Mouse (Mus musculus) neural tube, embryonic 14.5 days (tissue): ENCODE data around the gene Nanog. TPM values are rescaled to one million over a fixed set of nuclear protein-coding genes. Genes with fewer than 3 reads are reported as not detected.
"Not testable (repeated sequence)": the region's sequence is repeated elsewhere in the genome, so short reads cannot be mapped to it uniquely, and the experiment has no call there.

Source experiments
- ATAC-seq: fragments of 200-750 bp; cut with Nextera tagmentation; 2 replicates; pipeline ENCODE4 v1.8.0; 2017; ENCODE audit warnings: low read depth, mild to moderate bottlenecking, moderate TSS enrichment, moderate library complexity
- H3K27ac ChIP-seq: fragments of 300-500 bp; sonication (generic); 2 replicates; pipeline ENCODE4 v1.5.1; 2014; ENCODE audit warnings: low read depth, mild to moderate bottlenecking, control low read depth, low read length, moderate library complexity, mixed read lengths
- H3K27me3 ChIP-seq: fragments of 300-500 bp; sonication (generic); 2 replicates; pipeline ENCODE4 v1.6.1; 2014; ENCODE audit warnings: low read length; ENCODE audit not compliant: control insufficient read depth, insufficient read depth
- H3K36me3 ChIP-seq: fragments of 300-500 bp; sonication (generic); 2 replicates; pipeline ENCODE4 v1.6.1; 2014; ENCODE audit warnings: low read length, mixed read lengths; ENCODE audit not compliant: control insufficient read depth, insufficient read depth
- H3K4me1 ChIP-seq: fragments of 300-500 bp; sonication (generic); 2 replicates; pipeline ENCODE4 v1.6.1; 2014; ENCODE audit warnings: low read length; ENCODE audit not compliant: control insufficient read depth, insufficient read depth
- H3K4me2 ChIP-seq: fragments of 300-500 bp; sonication (generic); 2 replicates; pipeline ENCODE4 v1.6.1; 2014; ENCODE audit warnings: mild to moderate bottlenecking, low read depth, low read length, control low read depth
- H3K4me3 ChIP-seq: fragments of 300-500 bp; sonication (generic); 2 replicates; pipeline ENCODE4 v1.5.1; 2014; ENCODE audit warnings: low read depth, low read length, control low read depth, mixed read lengths
- H3K9ac ChIP-seq: fragments of 300-500 bp; sonication (generic); replicated peaks from 2 replicates; pipeline ENCODE4 v1.6.1; 2014; ENCODE audit warnings: low read depth, mild to moderate bottlenecking, control low read depth, low read length, mixed read lengths
- H3K9me3 ChIP-seq: fragments of 300-500 bp; sonication (generic); 2 replicates; pipeline ENCODE4 v1.6.1; 2016; ENCODE audit warnings: low read length; ENCODE audit not compliant: control insufficient read depth
- WGBS: fragments of 180-500 bp; shearing (Covaris S2); extraction: QIAGEN DNeasy Blood & Tissue Kit; methylation state at CpG from one replicate; pipeline ENCODE4 v1.1.7; 2014; 5-methylcytosine and 5-hydroxymethylcytosine counted together
- polyA plus RNA-seq: library from polyadenylated mRNA; unstranded; fragments of >200 nt; fragmentation: Nextera tagmentation; extraction: Ambion mirVana; gene quantifications from 2 replicates; pipeline ENCODE4 v1.2.1, GENCODE M21; 2014

The Nanog gene
- polyA plus RNA-seq, 1 experiment from 2014 or later = 0.29 TPM

- H3K36me3 ChIP-seq, H3K27ac ChIP-seq, ATAC-seq: not testable (repeated sequence)
These were observed 5.8 kb downstream of the Nanog start for GRCm38 (mm10) chr6:122713116-122713515.

GRCm38 (mm10) chr6:122714707-122715365 lies 7.5 kb downstream of the Nanog start:
- Histone ChIP-seq H3K4me3 (no peak overlapping the region), H3K27ac (no peak overlapping the region), H3K9ac (no peak overlapping the region), H3K4me1 (0 out of 2 replicates have a peak, but pooled peaks cover 4% of the 10 kb centered on the region), H3K36me3 (no peaks in the 10 kb centered on the region), H3K27me3 (no peaks in the 10 kb centered on the region), H3K4me2 (no peak overlapping the region), H3K9me3 (no peaks in the 10 kb centered on the region)
- no peak for ATAC-seq
- 63% methylated on average over 7 of the region's 7 CpGs for WGBS

More at GRCm38 (mm10) chr6:122713116-122713515, 5.8 kb downstream of the Nanog start:
- H3K4me3 ChIP-seq, H3K4me2 ChIP-seq, H3K9ac ChIP-seq, H3K9me3 ChIP-seq, H3K4me1 ChIP-seq, H3K27me3 ChIP-seq: not testable (repeated sequence)
- WGBS = 92% methylated on average over 7 of the region's 7 CpGs

- Histone ChIP-seq H3K9me3 (no peaks in the 10 kb centered on the region), H3K36me3 (no peaks in the 10 kb centered on the region), H3K9ac (no peak overlapping the region), H3K27ac (no peak overlapping the region), H3K27me3 (no peaks in the 10 kb centered on the region), H3K4me3 (no peak overlapping the region), H3K4me2 (no peak overlapping the region), H3K4me1 (0 out of 2 replicates have a peak, but pooled peaks cover 4% of the 10 kb centered on the region)
- ATAC-seq = no peak
- 1% methylated on average over 4 of the region's 4 CpGs for WGBS
These were observed 8.6 kb downstream of the Nanog start for GRCm38 (mm10) chr6:122715886-122716285.

DNA sequence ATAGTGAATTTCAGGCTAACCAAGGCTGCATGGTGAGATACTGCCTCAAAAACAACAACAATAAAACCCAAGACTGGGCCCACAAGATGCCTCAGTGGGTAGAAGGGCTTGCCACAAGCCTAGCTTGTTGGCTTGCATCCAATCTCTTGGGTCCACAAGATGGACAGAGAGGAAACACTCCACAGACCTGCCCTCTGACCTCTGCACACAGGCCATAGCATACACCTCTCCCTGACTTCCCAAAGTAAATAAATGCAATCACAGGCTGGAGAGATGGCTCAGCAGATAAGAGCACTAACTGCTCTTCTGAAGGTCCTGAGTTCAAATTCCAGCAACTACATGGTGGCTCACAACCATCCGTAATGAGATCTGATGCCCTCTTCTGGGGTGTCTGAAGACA lies 10.9 kb downstream of the Nanog start:
- not testable (repeated sequence) for ATAC-seq, H3K4me3 ChIP-seq, H3K9ac ChIP-seq, H3K9me3 ChIP-seq, H3K27me3 ChIP-seq, H3K4me1 ChIP-seq, H3K27ac ChIP-seq, H3K4me2 ChIP-seq, H3K36me3 ChIP-seq
- 100% methylated on average over 1 of the region's 1 CpGs for WGBS

DNA sequence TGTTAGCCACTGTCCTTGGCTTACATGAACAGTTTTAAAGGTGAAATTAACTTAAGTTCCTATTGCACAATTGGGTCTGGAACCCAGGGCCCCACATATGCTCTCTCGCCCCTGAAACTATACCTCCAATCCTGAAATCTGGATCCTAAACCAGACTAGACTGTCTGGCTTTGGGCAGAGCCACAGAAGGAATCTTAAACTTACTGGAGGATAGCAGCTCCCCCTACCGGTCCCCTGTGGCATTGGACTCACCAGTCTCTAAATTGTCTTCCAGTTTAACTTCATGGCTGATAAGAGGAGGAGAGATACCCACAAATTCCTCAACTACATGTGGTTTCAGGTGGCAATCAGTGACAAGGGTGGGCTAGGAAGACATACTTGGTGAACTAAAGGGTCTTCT lies 12.7 kb downstream of the Nanog start:
- no peak for ATAC-seq
- H3K27me3 ChIP-seq = no peaks in the 10 kb centered on the region
- no peak overlapping the region for H3K27ac ChIP-seq
- 0 out of 2 replicates have a peak, but pooled peaks cover 4% of the 10 kb centered on the region for H3K4me1 ChIP-seq
- no peaks in the 10 kb centered on the region for H3K9me3 ChIP-seq
- WGBS = 31% methylated on average over 2 of the region's 2 CpGs
- no peak overlapping the region for H3K9ac ChIP-seq
- H3K36me3 ChIP-seq = no peaks in the 10 kb centered on the region
- no peak overlapping the region for H3K4me3 ChIP-seq
- H3K4me2 ChIP-seq = no peak overlapping the region

DNA sequence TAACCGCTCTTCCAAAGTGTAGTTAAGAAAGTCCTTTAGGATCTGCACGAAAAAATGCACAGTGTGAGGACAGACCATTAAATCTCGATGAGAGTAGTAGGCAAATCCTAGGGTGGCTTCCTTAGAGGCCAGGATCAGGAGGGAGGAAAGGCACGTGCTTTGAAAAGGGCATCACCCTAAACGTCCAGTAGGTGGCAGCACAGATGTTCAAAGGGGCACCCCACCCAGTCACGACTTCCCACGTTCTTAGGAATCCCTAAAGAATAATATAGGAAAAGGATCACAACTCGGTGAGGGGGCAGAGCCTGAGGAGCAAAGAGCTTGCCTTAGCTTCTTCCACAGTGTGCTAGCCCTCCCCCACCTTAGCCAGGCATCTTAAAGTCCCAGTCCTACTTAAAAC lies 32.7 kb downstream of the Nanog start:
- Histone ChIP-seq H3K4me3 (0 out of 2 replicates have a peak overlapping the region, but pooled peaks have one; percentile 54), H3K4me1 (no peaks in the 10 kb centered on the region), H3K27me3 (peaks cover 10% of the 10 kb centered on the region), H3K9me3 (no peaks in the 10 kb centered on the region), H3K4me2 (peak overlapping the region; percentile 78), H3K36me3 (0 out of 2 replicates have a peak, but pooled peaks cover 3% of the 10 kb centered on the region), H3K9ac (no peak overlapping the region), H3K27ac (no peak overlapping the region)
- peak; percentile 64 for ATAC-seq
- 8% methylated on average over 8 of the region's 8 CpGs for WGBS

DNA sequence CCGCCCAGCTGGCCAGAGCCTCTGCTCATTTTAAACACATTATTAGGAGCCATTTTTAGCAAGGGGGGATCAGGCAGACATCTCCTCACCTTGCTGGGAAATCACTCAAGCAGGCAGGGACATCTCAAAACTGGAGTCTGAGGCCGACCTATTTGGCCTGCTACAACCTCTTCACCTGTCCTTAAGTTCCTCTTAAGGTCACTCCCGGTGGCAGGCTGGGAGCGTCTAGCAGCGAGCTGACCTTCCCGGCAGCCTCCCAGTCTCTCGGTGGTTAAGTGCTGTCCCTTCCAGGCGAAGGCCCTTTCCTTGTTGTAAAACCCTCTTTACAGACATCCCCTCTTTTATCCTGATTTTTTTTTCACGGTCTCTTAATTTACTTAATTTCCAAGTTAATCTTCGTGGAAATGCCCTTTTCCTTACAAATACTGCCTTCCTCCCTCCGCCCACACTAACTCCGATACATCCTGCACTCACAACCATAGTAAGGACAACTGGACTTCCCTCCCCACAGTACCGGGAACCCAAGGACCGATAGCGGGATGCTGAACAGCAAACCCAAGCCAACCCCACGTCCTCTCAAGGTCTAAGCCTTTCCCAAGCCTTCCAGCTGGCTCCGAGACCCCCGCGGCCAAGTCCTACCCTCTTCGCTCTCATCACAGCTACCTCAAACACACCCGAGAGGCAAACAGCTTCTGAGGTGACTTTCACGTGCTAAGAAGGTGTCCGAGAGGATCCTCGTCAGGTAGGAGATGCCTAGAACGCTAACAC lies 34.4 kb downstream of the Nanog start:
- Histone ChIP-seq H3K27me3 (peaks cover 10% of the 10 kb centered on the region), H3K4me2 (peak overlapping the region; percentile 78), H3K36me3 (no peaks in the 10 kb centered on the region), H3K27ac (0 out of 2 replicates have a peak overlapping the region, but pooled peaks have one; percentile 10), H3K9ac (peak overlapping the region; percentile 61), H3K9me3 (no peaks in the 10 kb centered on the region), H3K4me1 (no peaks in the 10 kb centered on the region), H3K4me3 (peak overlapping the region; percentile 54)
- peak; percentile 33; the same call in 1 of the 2 replicates for ATAC-seq
- WGBS = 3% methylated on average over 25 of the region's 25 CpGs

GRCm38 (mm10) chr6:122742228-122742899 lies 35.1 kb downstream of the Nanog start:
- H3K9ac ChIP-seq = peak overlapping the region; percentile 61
- WGBS = under 1% methylated on average over 23 of the region's 23 CpGs
- H3K27me3 ChIP-seq = peaks cover 10% of the 10 kb centered on the region
- no peaks in the 10 kb centered on the region for H3K4me1 ChIP-seq
- peak; percentile 56 for ATAC-seq
- H3K9me3 ChIP-seq = no peaks in the 10 kb centered on the region
- 0 out of 2 replicates have a peak overlapping the region, but pooled peaks have one; percentile 10 for H3K27ac ChIP-seq
- peak overlapping the region; percentile 78 for H3K4me2 ChIP-seq
- H3K4me3 ChIP-seq = peak overlapping the region; percentile 54
- H3K36me3 ChIP-seq = no peaks in the 10 kb centered on the region
